Mouse (Mus musculus) lung, adult 2 months (tissue): ENCODE measurements around the gene Fam13a.

ENCODE experiments used
- CTCF ChIP-seq: fragments of 200-500 bp; IDR thresholded peaks from 2 replicates; pipeline ENCODE4 v1.5.1; 2011; ENCODE audit warnings: mild to moderate bottlenecking, low read length, control low read depth; ENCODE audit not compliant: insufficient read depth
- POLR2A ChIP-seq: fragments of 200-500 bp; IDR thresholded peaks from 2 replicates; pipeline ENCODE4 v1.6.1; 2011; ENCODE audit warnings: low read depth, mild to moderate bottlenecking, control low read depth, low read length, borderline replicate concordance; ENCODE audit errors: extremely low read depth

- TF ChIP-seq POLR2A: no peak
- TF ChIP-seq CTCF: no peak
These were observed 91.0 kb downstream of the Fam13a start for GRCm38 (mm10) chr6:58933189-58933913.
